Mouse (Mus musculus): ENCODE results near the gene Bbc3.
A peak's percentile ranks its signal among the peaks of the same experiment; 100 is the strongest.
"Not testable (repeated sequence)": the region's sequence is repeated elsewhere in the genome, so short reads cannot be mapped to it uniquely, and the experiment has no call there.

Bbc3 gene

DNA sequence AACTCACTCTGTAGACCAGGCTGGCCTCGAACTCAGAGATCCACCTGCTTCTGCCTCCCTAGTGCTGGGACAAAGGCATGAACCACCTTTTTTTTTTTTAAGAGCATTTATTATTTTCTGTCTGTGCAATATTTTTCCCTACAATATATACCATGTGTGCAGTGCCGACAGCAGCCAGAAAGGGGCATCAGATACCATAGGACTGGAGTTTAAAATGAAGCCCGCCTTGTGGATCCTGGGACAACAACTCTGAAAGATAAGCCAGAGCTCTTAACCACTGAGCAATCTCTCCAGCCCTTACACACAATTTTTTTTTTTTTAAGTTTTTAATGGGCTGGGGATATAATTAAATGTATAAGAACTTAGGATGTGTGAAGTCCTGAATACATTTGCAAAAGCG lies 13.8 kb upstream of the Bbc3 start:
- DNase-seq (ENCODE audit: low read depth, low spot score): no peak

DNA sequence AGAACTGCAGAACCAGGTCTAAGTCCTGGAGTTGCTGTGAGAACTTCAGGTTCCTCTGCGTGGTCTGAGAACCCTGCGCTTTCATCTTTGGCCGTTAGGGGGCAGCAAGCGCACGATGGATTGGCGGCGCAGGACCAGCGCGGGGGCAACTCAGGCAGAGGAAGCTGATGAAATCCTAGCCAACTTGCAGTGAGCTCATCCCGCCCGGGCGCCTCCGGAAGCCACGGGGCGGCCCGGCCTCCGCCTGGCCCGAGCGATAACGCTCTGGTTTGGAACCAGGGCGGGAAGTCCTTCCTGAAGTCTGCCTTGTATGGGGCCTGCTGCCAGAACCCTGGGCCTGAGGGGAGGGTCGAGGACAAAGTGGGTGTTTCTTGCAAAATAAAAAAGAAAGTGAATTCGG lies 13.4 kb upstream of the Bbc3 start:
- no peak for DNase-seq (ENCODE audit: low read depth, low spot score)

DNA sequence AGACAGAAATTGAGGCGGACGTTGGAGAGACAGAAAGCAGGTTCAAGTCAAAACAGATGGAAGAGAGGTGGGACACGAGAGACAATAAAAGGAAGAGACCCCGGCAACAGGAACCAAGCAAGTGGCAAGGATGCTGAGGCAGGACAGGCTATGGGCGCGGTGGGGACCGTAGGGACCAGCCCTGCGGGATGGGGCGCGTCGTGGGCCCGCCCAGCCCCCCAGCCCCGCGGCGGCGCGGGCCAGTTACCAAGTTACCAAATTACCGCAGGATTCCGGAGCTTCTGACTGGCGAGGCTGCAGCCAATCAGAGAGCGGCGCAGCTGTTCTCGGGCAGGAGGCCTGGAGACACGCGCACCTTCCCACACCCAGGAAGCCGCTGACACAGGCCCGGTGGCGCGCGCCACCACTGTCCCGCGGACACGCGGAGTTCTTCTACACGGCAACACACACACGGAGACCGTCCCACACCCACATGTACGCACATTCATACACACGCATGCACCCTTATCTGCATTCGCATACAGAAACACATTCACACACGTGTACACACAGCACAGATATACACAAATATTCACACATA lies 12.8 kb upstream of the Bbc3 start:
- DNase-seq (ENCODE audit: low read depth, low spot score): no peak

- DNase-seq (ENCODE audit: low read depth, low spot score): no peak
Observed at GRCm38 (mm10) chr7:16296146-16296545, 12.0 kb upstream of the Bbc3 start.

GRCm38 (mm10) chr7:16296766-16297390 lies 11.3 kb upstream of the Bbc3 start:
- no peak for DNase-seq (ENCODE audit: low read depth, low spot score)

DNA sequence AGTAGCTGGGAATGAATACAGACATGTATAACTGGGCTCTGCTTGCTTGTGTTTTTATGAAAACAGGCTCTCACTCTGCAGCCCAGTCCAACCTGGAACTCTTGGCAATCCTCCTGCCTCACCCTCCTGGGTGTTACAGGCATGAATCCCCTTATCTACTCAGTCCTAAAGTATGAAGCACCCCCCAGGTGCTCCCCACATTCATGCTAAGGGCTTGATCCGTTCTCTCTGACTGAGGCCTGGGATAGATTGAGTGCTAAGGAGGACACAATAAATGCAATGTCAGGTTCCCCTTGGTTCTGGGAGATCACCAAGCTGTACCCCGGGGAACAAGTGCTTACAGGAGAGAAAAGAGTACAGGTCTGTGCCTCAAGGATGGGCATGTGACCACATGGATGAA lies 10.6 kb upstream of the Bbc3 start:
- DNase-seq (ENCODE audit: low read depth, low spot score): no peak

DNA sequence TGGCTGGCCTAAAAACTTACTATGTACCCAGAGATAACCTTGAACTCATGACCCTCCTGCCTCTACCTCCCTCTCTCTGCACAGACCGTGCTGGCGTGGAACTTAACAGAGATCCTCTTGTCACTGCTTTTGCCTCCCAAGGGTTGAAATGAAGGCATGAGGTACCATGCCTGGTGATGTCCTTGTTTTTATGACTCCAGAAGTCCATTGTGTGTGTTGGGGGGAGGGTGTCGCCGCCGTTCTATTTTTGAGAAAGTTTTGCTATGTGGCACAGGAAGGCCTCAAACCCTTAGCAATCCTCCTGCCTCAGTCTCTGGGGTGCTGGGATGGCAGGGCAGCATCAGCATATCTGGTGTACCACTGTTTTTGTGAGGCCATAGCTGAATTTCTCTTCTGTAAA lies 9.3 kb upstream of the Bbc3 start:
- DNase-seq (ENCODE audit: low read depth, low spot score): no peak

GRCm38 (mm10) chr7:16299419-16300035 lies 8.7 kb upstream of the Bbc3 start:
- DNase-seq (ENCODE audit: low read depth, low spot score): peak; percentile 85

DNA sequence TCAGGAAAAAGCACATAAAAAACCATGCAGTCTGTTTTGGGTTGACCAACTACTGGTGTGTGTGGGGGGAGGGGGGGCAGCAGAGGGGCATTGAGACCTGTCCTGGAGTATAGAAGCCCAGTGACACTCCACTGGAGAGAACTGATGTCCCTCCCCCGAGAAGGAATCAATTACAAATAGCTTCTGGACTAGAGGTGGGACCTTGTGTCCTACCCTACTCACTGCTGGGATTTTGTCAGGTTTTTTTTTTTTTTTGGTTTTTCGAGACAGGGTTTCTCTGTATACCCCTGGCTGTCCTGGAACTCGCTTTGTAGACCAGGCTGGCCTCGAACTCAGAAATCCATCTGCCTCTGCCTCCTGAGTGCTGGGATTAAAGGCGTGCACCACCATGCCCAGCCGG lies 1.1 kb upstream of the Bbc3 start:
- not testable (repeated sequence) for DNase-seq (ENCODE audit: low read depth, low spot score)

DNA sequence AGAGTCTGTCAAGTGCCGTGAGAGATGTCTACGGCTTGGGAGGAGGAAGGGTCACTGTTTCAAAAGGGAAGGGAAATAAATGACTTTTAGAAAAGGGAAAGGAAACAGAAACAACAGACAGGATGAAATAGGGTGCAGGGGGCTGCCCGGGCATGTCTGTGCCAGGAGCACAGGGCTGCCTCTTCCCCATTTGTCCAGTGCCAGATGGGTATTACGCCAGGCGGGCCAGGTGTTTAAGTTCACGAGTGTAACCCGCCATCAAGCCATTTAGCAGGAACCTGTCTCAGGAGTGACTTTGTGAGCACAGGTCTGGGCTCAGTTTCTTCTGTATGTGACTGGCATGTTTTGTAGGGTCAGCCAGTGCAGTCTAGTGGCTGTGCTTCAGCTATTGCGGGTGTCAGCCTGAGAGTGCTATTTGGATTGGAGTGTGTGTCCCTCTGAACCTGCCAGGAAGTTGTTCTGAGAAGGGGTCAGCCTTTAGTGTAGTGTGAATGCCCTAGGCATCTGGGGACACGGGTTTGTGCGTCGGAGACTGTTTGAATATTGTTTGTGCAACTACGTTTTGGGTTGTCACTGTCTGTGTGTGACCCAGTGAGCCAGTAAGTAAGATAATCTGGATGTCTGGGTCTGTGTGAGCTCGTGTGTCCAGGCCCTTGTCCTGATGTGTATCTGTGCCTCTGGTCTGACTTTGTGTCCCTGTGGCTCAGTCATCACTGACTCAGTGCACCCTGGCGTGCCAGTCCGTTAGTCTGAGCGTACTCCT lies 543 bp downstream of the Bbc3 start:
- no peak for DNase-seq (ENCODE audit: low read depth, low spot score)

- DNase-seq (ENCODE audit: low read depth, low spot score): no peak
Observed at GRCm38 (mm10) chr7:16309318-16310019, 1.3 kb downstream of the Bbc3 start.

- DNase-seq (ENCODE audit: low read depth, low spot score): no peak
Observed at GRCm38 (mm10) chr7:16310020-16310520, 1.9 kb downstream of the Bbc3 start.

GRCm38 (mm10) chr7:16310521-16311452 lies 2.6 kb downstream of the Bbc3 start:
- DNase-seq (ENCODE audit: low read depth, low spot score): no peak

DNA sequence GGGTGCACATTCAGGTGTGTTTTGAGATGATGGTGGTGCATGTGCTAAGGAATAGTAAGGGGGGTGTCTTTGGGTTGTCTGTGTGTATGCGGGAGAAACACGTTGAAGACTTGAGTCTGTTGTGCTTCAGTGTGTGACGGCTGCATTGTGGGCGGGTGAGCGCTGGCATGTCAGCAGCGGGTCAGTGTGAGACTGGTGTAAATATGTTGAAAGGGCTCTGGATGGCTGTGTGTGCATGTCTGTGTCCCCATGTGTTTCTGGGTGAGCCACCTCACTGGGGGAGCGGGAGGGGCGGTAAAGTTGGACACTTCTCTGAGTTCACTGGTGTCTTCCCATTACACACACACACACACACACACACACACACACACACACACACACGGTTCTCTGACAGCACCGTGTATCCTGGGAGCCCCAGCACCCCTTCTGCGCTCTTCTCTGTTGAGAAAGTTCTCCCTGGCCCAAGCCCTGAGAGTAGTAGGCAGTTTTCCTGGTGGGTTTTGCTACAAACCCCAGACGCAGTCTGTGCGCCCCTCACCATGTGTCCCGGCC lies 3.3 kb downstream of the Bbc3 start:
- no peak for DNase-seq (ENCODE audit: low read depth, low spot score)

DNA sequence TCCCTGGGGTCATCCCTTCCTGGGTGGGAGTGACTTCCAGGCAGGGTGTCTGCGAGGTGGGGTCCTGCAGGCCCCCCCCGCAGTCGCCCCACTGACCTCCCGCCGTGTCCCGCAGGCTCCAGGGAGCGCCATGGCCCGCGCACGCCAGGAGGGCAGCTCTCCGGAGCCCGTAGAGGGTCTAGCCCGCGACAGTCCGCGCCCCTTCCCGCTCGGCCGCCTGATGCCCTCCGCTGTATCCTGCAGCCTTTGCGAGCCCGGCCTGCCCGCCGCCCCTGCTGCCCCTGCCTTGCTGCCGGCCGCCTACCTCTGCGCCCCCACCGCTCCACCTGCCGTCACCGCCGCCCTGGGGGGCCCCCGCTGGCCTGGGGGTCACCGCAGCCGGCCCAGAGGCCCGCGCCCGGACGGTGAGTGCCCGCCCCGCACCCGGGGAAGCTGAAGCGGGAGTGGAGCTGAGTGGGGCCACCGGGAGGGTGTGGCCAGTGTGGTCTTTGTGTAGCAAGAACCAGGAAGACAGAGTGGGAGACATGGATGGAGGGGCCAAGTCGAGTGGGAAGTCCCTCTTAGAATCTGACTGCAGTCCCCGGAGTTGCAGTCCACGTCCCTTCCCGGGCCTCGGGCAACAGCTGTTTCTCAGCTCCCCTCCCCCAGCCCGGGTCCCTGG lies 3.9 kb downstream of the Bbc3 start:
- no peak for DNase-seq (ENCODE audit: low read depth, low spot score)

- no peak for DNase-seq (ENCODE audit: low read depth, low spot score)
Observed at GRCm38 (mm10) chr7:16312672-16313311, 4.6 kb downstream of the Bbc3 start.

GRCm38 (mm10) chr7:16313481-16314220 lies 5.5 kb downstream of the Bbc3 start:
- DNase-seq (ENCODE audit: low read depth, low spot score): no peak

GRCm38 (mm10) chr7:16314221-16314775 lies 6.1 kb downstream of the Bbc3 start:
- DNase-seq (ENCODE audit: low read depth, low spot score): no peak

Data from brain, embryonic 18.5 days (tissue).